Mouse (Mus musculus) heart, adult 11 months (tissue): Measurements from ENCODE around the gene H2-M10.6.
A peak's percentile ranks its signal among the peaks of the same experiment; 100 is the strongest.
"Not testable (repeated sequence)": the region's sequence is repeated elsewhere in the genome, so short reads cannot be mapped to it uniquely, and the experiment has no call there.

Experiments
- DNase-seq: peaks from one replicate; pipeline ENCODE4 v3.0.0; 2022

The H2-M10.6 gene

GRCm38 (mm10) chr17:36811871-36812270 lies at the start of gene H2-M10.6:
TSS of gene H2-M10.6 (plus strand) at chr17:36812171.
- no peak for DNase-seq

- no peak for DNase-seq
These were observed 48.2 kb upstream of the H2-M10.6 start for GRCm38 (mm10) chr17:36763816-36764215.

- not testable (repeated sequence) for DNase-seq
These were observed 47.7 kb upstream of the H2-M10.6 start for GRCm38 (mm10) chr17:36764244-36764643.

DNA sequence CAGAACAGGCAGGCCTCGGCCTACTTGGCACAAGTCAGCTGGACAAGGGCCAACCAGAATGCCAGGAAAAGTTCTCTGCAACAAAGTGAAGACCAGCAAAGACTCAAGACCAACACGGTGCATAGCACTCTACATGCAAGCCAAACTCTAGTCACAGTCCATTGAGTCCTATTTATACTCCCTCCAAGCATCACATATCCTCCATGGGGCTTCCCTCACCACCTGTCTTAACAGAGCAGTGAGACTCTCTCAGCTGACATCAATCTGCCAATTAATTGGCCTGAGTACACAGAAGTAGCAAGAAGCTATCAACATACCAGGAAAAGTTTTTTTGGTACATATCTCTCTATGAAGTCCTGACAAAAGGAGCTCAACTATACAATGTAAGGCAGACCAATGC lies 46.6 kb upstream of the H2-M10.6 start:
- not testable (repeated sequence) for DNase-seq

DNA sequence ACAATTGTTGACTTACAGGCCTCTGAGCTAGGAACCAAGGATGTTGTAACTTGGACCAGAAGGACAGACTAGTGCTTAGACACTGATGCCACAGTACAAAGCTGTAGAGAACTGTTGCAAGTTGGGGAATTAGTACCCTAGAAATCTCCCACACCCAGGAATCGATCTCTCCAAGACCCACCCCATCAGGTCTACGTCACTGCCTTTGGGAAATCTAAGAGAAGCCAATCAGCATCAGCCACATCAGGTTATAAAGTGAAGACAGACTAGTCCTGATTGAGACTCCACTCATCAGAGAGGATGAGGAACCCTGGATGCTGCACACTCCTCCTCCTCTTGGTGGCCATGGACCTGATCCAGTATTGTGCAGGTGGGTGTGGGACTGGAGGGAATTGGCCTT lies 39.4 kb upstream of the H2-M10.6 start, which contains the start of gene H2-M10.5:
TSS of gene H2-M10.5 (plus strand) at position 301 of the 400 bp plus-strand sequence.
- not testable (repeated sequence) for DNase-seq

- no peak for DNase-seq
These were observed 30.4 kb upstream of the H2-M10.6 start for GRCm38 (mm10) chr17:36781533-36781932.

- DNase-seq: not testable (repeated sequence)
These were observed 25.5 kb upstream of the H2-M10.6 start for GRCm38 (mm10) chr17:36786483-36786886.

DNA sequence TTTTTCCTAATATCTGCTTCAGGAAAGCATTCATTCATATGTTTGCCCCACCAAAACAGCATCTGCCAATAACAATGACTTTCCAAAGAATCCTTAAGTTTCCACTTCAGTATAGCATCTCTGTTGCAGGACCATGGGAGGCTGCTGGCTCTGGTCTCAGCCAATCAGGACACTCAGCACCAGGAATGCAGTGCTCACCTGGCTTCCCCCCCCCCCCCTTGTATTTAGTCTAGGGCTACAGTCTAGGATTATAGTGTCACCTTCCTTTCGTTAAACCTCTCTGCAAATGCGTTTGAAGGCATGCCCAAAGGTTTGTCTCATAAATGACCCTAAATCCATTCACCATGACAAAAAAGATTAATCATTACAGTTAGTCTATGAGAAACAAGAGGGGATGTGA lies 23.6 kb upstream of the H2-M10.6 start:
- DNase-seq: no peak

GRCm38 (mm10) chr17:36788801-36789200 lies 23.2 kb upstream of the H2-M10.6 start:
- DNase-seq: peak; percentile 88

DNA sequence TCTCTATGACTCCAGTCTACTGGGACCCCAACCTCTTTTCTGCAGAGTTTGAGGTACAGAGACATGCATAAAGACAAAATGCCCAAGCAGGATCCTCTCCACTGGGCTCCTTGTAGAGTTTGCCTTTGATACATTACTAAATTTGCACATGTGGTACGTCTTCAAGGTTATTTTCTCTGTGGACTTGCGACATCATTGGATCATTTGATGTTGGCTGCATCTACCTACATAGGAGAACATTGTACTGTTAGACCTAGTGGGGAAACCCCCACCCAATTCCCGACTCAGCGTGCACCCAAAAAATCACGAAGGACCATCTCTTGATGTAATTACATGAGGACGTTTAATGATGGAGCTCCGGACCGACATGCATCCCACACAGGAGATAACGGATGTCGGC lies 12.5 kb upstream of the H2-M10.6 start:
- no peak for DNase-seq

- DNase-seq: not testable (repeated sequence)
These were observed 12.0 kb upstream of the H2-M10.6 start for GRCm38 (mm10) chr17:36799921-36800462.

- peak; percentile 88 for DNase-seq
These were observed 12.0 kb downstream of the H2-M10.6 start for GRCm38 (mm10) chr17:36824005-36824404.

DNA sequence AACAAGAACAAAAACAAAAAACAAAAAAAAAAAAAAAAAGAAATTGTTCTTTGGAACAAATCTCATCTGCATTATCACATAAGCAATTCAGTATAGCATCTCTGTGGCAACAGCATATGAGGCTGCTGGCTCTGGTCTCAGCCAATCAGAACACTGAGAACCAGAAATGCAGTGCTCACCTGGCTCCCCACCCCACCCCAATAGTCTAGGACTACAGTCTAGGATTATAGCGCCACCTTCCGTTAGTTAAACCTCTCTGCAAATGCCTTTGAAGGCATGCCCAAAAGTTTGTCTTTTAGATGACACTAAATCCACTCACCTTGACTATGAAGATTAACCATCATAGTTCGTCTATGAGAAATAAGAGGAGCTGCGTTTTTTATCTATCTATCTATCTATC lies 13.6 kb downstream of the H2-M10.6 start:
- DNase-seq: no peak

GRCm38 (mm10) chr17:36826002-36826401 lies 14.0 kb downstream of the H2-M10.6 start:
- DNase-seq: peak; percentile 98

- DNase-seq: peak; percentile 67
These were observed 16.5 kb downstream of the H2-M10.6 start for GRCm38 (mm10) chr17:36828488-36828887.

DNA sequence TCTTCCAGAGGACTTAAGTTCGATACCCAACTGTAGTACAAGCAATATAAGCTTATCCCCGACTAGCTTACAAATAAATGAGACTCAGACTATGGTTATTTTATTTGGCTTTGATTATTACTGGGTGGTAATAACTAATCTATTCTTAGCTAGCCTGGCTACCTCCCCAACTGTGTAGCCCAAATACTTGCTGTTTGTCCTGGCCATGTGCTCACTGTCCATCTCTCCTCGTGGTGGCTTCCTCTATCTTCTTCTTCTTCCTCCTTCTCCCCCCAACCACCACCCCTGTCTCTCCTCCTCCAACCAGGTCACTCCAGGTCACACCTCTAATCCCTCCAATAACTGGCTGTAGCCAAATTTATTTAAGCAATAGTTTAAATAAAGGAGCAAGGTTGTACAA lies 18.5 kb downstream of the H2-M10.6 start:
- DNase-seq: peak; percentile 60

DNA sequence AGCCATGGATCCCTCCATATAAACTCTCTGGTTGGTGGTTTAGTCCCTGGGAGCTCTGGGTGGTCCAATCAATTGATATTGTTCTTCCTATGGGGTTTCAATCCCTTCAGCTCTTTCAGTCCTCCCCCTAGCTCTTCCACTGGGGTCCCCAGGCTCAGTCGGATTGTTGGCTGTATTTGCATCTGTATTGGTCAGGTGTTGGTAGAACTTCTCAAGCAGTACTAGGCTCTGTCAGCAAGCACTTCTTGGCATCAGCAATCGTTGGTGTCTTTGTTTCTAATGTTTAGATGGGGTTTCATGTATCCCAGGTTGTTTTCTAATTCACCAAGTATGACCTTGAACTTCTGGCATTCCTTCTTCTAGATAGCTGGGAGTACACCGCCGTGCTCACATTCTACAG lies 20.7 kb downstream of the H2-M10.6 start:
- peak; percentile 57 for DNase-seq

- DNase-seq: peak; percentile 96
These were observed 23.8 kb downstream of the H2-M10.6 start for GRCm38 (mm10) chr17:36835591-36836426.

- no peak for DNase-seq
These were observed 24.4 kb downstream of the H2-M10.6 start for GRCm38 (mm10) chr17:36836427-36836812.

GRCm38 (mm10) chr17:36836874-36837647 lies 25.1 kb downstream of the H2-M10.6 start, which contains the start of gene Trim26:
TSS of gene Trim26 (plus strand) at chr17:36837134.
- peak; percentile 100 for DNase-seq

DNA sequence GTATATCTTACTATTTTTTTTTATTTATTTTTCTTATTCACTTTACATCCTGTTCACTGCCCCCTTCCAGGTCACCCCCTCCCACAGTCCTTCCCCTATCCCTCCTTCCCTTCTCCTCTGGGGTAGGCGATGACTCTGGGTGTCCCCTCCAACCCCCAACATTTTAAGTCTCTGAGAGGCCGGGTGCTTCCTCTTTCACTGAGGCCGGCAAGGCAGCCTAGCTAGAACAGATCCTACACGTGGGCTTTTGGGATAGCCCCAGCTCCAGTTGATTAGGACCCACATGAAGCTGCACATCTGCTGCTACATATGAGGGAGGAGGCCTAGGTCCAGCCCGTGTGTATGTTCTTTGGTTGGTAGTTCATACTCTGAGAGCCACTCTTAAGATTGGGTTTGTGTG lies 27.0 kb downstream of the H2-M10.6 start:
- DNase-seq: peak; percentile 94

DNA sequence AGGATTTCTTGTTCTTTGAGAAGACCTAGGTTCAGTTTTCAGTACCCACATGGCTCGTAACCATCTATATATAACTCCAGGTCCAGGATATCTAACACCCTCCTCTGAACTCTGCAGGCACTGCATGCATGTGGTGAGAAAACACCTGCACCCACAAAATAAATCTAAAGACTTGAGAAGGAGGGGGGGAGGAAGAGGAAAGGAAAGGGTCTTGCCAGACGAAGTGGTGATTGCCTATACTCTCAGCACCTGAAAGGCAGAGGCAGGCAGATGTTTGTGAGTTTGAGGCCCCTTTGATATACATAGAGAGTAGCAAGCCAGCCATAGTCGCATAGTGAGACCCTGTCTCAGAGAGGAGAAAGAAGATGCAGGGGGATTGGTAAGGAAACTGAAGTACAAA lies 28.0 kb downstream of the H2-M10.6 start:
- DNase-seq: peak; percentile 79

DNA sequence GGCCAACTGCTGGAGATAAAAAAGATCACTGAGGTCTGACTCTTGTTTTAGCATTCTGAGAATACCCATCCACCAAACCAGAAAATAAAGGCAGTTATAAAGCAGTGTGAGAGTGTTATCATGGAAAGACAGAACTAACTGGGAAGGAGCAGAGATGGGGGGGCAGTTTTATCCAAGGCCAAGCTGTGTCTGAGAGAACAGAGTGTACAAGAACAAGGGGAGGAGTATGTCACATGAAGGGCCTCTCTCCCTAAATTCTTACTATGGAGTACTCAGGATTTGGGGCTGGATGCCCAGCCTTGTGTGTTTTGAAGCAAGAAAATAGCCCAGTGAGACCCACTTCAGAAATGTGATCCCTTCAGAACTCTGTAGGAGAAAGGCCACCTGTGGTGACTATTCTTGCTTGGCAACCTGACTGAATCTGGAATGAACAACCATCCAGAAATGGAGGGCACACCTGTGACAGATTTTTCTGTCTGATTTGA lies 29.0 kb downstream of the H2-M10.6 start:
- peak; percentile 92 for DNase-seq
